Mouse (Mus musculus): Measurements from ENCODE around the gene Arhgap24. TPM values are rescaled to one million over a fixed set of nuclear protein-coding genes. Genes with fewer than 3 reads are reported as not detected.

The Arhgap24 gene
- total and polyA plus RNA-seq, 3 experiments, result 34.7 to 51.6 (median 47.9) TPM

DNA sequence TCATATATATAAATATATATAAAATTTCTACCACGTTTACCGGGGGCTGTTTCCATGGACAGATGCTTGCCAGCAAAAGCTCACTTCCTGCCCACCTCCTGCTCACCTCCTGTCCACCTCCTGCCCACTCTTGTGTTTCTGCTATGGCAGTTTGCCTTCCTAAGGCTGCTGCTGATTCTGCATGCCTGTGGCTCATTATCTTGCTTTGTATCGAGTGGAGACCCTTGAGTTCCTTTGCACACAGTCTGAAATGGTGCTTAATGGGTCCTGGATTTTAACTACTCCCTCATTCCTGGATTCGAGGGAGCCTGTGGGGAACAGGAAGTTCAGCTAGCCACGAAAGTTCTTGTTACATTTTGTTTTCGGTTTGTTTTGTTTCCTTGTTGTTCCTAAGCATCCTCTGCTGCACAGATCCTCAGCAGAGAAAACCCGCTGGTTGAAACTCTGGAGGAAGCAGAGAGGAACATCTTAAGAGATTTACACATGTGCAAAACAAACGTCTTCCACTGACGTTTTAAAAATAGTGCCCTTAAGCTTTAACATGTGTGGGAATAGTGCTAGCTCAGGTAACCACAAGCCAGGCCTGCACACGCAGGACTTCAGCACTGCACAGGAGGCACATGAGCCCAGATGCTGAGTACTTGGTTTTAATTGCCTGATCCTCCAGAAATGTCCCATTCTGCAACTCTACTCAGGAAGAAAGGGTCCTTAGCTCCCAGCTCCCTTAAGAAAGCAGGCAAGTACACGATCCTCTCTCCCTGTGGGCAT is 69.9 kb downstream of the Arhgap24 start:
- in situ Hi-C loops (cut with MboI; ENCODE audit: low pct_ligation_motif_present, low pct_unique_long_range_greater_than_20kb, low sequenced_read_pairs), result no loop called here
- Histone ChIP-seq H3K4me2 (ENCODE audit: insufficient read depth, low read depth, poor library complexity, severe bottlenecking) (no peak overlapping the region), H3K4me3 (replicated peaks in 1 of 3; ENCODE audit: low read depth in 2 of 3, low read length in 2 of 3, poor library complexity in 1 of 3) (no peak overlapping the region), H3K27me3 (replicated peaks) (no peaks in the 10 kb centered on the region), H3K9ac (ENCODE audit: insufficient read depth, low read depth) (no peak overlapping the region), H3K27ac (ENCODE audit: insufficient read depth, low read depth) (no peak overlapping the region), H3K4me1 (ENCODE audit: control insufficient read depth in 1 of 2, insufficient read depth in 2 of 2) (peaks cover 0 to 37% of the 10 kb centered on the region in 2 experiments; a peak in 2 of 4 replicates), H3K9me3 (replicated peaks; ENCODE audit: low read length) (no peaks in the 10 kb centered on the region), H3K79me2 (replicated peaks; ENCODE audit: control insufficient read depth, extremely low read depth, insufficient read depth, poor library complexity, severe bottlenecking) (no peaks in the 10 kb centered on the region), H3K36me3 (replicated peaks in 1 of 2; ENCODE audit: control insufficient read depth in 1 of 2, insufficient read depth in 1 of 2, low read length in 1 of 2) (peaks cover 18 to 86% of the 10 kb centered on the region in 2 experiments)
- DNase-seq (ENCODE audit: extremely low read depth), result no peak
- TF ChIP-seq E2F4 (IDR thresholded peaks at IDR 0.05; ENCODE audit: insufficient replicate concordance, low read depth, low read length) (no peak), SMC3 (IDR thresholded peaks at IDR 0.05; ENCODE audit: low read depth, low read length) (no peak), POLR2AphosphoS2 (IDR thresholded peaks at IDR 0.05; ENCODE audit: low read depth, low read length) (0 out of 2 replicates have a peak, but pooled peaks have one; percentile 7), JUND (conservative IDR thresholded peaks at IDR 0.05; ENCODE audit: low read depth, low read length) (no peak), USF2 (conservative IDR thresholded peaks at IDR 0.05; ENCODE audit: low read depth, low read length) (no peak)
- dilution Hi-C loops (cut with MboI; ENCODE audit: extremely low pct_ligation_motif_present, extremely low pct_unique_long_range_greater_than_20kb, low sequenced_read_pairs), result no loop called here

DNA sequence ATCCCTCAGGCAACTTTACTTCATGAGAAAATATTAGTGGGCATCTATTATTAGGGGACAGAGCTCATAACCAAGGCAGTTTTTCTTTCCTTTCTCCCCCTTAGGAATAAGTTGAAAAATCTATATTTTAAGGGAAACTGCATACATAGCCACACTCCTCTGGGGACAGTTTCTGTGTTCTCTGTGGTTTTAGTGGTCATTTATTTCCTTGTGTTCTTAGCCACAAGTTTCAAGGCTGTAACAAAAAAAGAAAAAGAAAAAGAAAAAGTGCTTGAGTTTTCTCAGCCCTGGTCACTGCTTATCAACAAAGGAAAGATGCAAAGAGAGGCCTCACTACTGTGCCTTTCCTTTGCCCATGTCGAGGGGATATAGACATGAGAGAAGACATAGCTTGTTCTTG is 71.3 kb downstream of the Arhgap24 start:
- peak; percentile 29 for DNase-seq (ENCODE audit: extremely low read depth)
- no peaks in the 10 kb centered on the region for H3K9me3 ChIP-seq (replicated peaks; ENCODE audit: low read length)
- in situ Hi-C loops (cut with MboI; ENCODE audit: low pct_ligation_motif_present, low pct_unique_long_range_greater_than_20kb, low sequenced_read_pairs), result no loop called here
- H3K4me2 ChIP-seq (ENCODE audit: insufficient read depth, low read depth, poor library complexity, severe bottlenecking), result no peak overlapping the region
- H3K9ac ChIP-seq (ENCODE audit: insufficient read depth, low read depth), result no peak overlapping the region
- H3K36me3 ChIP-seq (replicated peaks in 1 of 2; ENCODE audit: control insufficient read depth in 1 of 2, insufficient read depth in 1 of 2, low read length in 1 of 2), result peaks cover 19 to 88% of the 10 kb centered on the region in 2 experiments
- peaks cover 0 to 37% of the 10 kb centered on the region in 2 experiments; a peak in 2 of 4 replicates for H3K4me1 ChIP-seq (ENCODE audit: control insufficient read depth in 1 of 2, insufficient read depth in 2 of 2)
- no peak overlapping the region for H3K4me3 ChIP-seq (replicated peaks in 1 of 3; ENCODE audit: low read depth in 2 of 3, low read length in 2 of 3, poor library complexity in 1 of 3)
- dilution Hi-C loops (cut with MboI; ENCODE audit: extremely low pct_ligation_motif_present, extremely low pct_unique_long_range_greater_than_20kb, low sequenced_read_pairs), result no loop called here
- H3K79me2 ChIP-seq (replicated peaks; ENCODE audit: control insufficient read depth, extremely low read depth, insufficient read depth, poor library complexity, severe bottlenecking), result no peaks in the 10 kb centered on the region
- H3K27me3 ChIP-seq (replicated peaks), result no peaks in the 10 kb centered on the region
- H3K27ac ChIP-seq (ENCODE audit: insufficient read depth, low read depth), result no peak overlapping the region
- TF ChIP-seq TCF12 (IDR thresholded peaks at IDR 0.05; ENCODE audit: low read depth, low read length) (0 out of 2 replicates have a peak, but pooled peaks have one; percentile 24), NELFE (IDR thresholded peaks at IDR 0.05; ENCODE audit: low read depth, low read length) (no peak), RAD21 (IDR thresholded peaks at IDR 0.05; ENCODE audit: low read depth, low read length) (no peak), TBP (conservative IDR thresholded peaks at IDR 0.05; ENCODE audit: low read depth, low read length) (no peak), SMC3 (IDR thresholded peaks at IDR 0.05; ENCODE audit: low read depth, low read length) (no peak), MYC (IDR thresholded peaks at IDR 0.05; ENCODE audit: low read depth, low read length) (no peak), POLR2A (IDR thresholded peaks at IDR 0.05; ENCODE audit: low read depth, low read length) (no peak), ZKSCAN1 (IDR thresholded peaks at IDR 0.05; ENCODE audit: borderline replicate concordance, low read depth, low read length) (no peak), PAX5 (IDR thresholded peaks at IDR 0.05; ENCODE audit: low read length) (no peak), CHD1 (IDR thresholded peaks at IDR 0.05; ENCODE audit: low read depth, low read length) (no peak), KAT2A (IDR thresholded peaks at IDR 0.05; ENCODE audit: insufficient replicate concordance, low read length) (no peak), ELF1 (IDR thresholded peaks at IDR 0.05; ENCODE audit: low read depth, low read length) (no peak), POLR2AphosphoS2 (IDR thresholded peaks at IDR 0.05; ENCODE audit: low read depth, low read length) (no peak), ZC3H11A (IDR thresholded peaks at IDR 0.05; ENCODE audit: low read depth, low read length) (no peak), UBTF (IDR thresholded peaks at IDR 0.05; ENCODE audit: low read depth, low read length) (no peak), E2F4 (IDR thresholded peaks at IDR 0.05; ENCODE audit: insufficient replicate concordance, low read depth, low read length) (no peak), MAZ (IDR thresholded peaks at IDR 0.05; ENCODE audit: low read depth, low read length) (no peak), SIN3A (IDR thresholded peaks at IDR 0.05; ENCODE audit: low read length) (no peak), MAFK (IDR thresholded peaks at IDR 0.05; ENCODE audit: insufficient replicate concordance, low read length) (peak; percentile 94), ZMIZ1 (IDR thresholded peaks at IDR 0.05; ENCODE audit: low read depth, low read length) (no peak), CTCF (conservative IDR thresholded peaks at IDR 0.05 in 1 of 2, IDR thresholded peaks at IDR 0.05 in 1 of 2; ENCODE audit: low read depth in 2 of 2, low read length in 2 of 2) (no peak), MXI1 (IDR thresholded peaks at IDR 0.05; ENCODE audit: low read depth, low read length) (no peak), JUND (conservative IDR thresholded peaks at IDR 0.05; ENCODE audit: low read depth, low read length) (no peak), IRF4 (IDR thresholded peaks at IDR 0.05; ENCODE audit: low read depth, low read length) (peak; percentile 81), MAX (IDR thresholded peaks at IDR 0.05; ENCODE audit: low read length) (no peak), RCOR1 (conservative IDR thresholded peaks at IDR 0.05; ENCODE audit: low read depth, low read length) (0 out of 2 replicates have a peak, but pooled peaks have one; percentile 45), BHLHE40 (IDR thresholded peaks at IDR 0.05; ENCODE audit: low read depth, low read length) (peak; percentile 72), CHD2 (IDR thresholded peaks at IDR 0.05; ENCODE audit: low read length) (no peak), ETS1 (conservative IDR thresholded peaks at IDR 0.05; ENCODE audit: low read depth, low read length) (no peak; the same call in 1 of the 2 replicates), GABPA (IDR thresholded peaks at IDR 0.05; ENCODE audit: insufficient replicate concordance, low read depth, low read length) (no peak)
